In genomic region chr11:86575632-86576378, GRCm38 (mm10) we compare ENCODE assay signal across 1 mouse cellular context.
TF ChIP-seq lines count a peak whose summit lies in the region.

No protein-coding gene starts in this region.

TF ChIP-seq in CH12.LX, 34 proteins besides CTCF, POLR2A, EP300 and RAD21 (continued from another document):
- TF ChIP-seq JUN (IDR thresholded peaks at IDR 0.05; ENCODE audit: insufficient read depth, low read depth, low read length) (0 out of 2 replicates have a peak, but pooled peaks have one; percentile 12), IRF4 (IDR thresholded peaks at IDR 0.05; ENCODE audit: low read depth, low read length) (peak; percentile 42; the same call in 1 of the 2 replicates), E2F4 (IDR thresholded peaks at IDR 0.05; ENCODE audit: insufficient replicate concordance, low read depth, low read length) (no peak), TBP (conservative IDR thresholded peaks at IDR 0.05; ENCODE audit: low read depth, low read length) (no peak), USF2 (conservative IDR thresholded peaks at IDR 0.05; ENCODE audit: low read depth, low read length) (no peak), ETS1 (conservative IDR thresholded peaks at IDR 0.05; ENCODE audit: low read depth, low read length) (peak; percentile 76), MEF2A (IDR thresholded peaks at IDR 0.05; ENCODE audit: borderline replicate concordance, low read depth, low read length) (peak; percentile 47; the same call in 1 of the 2 replicates), JUND (conservative IDR thresholded peaks at IDR 0.05; ENCODE audit: low read depth, low read length) (no peak; the same call in 1 of the 2 replicates), MYC (IDR thresholded peaks at IDR 0.05; ENCODE audit: low read depth, low read length) (no peak; the same call in 1 of the 2 replicates), ELF1 (IDR thresholded peaks at IDR 0.05; ENCODE audit: low read depth, low read length) (no peak), SIN3A (IDR thresholded peaks at IDR 0.05; ENCODE audit: low read length) (no peak), ZMIZ1 (IDR thresholded peaks at IDR 0.05; ENCODE audit: low read depth, low read length) (no peak)
